Mouse (Mus musculus) left cerebral cortex, adult 2 months (tissue): ENCODE results near the gene Itgb7. TPM values are rescaled to one million over a fixed set of nuclear protein-coding genes. Genes with fewer than 3 reads are reported as not detected.

Source experiments
- DNase-seq, 2 experiments: peaks; one replicate each; pipeline ENCODE4 v3.0.0; 2021 to 2022; ENCODE audit warnings: low spot score in 2 of 2, mixed read lengths in 1 of 2; ENCODE audit errors: extremely low spot score in 1 of 2
- H3K27ac ChIP-seq: fragments of 200-600 bp; 2 replicates; pipeline ENCODE4 v1.8.1; 2022
- H3K4me3 ChIP-seq: fragments of 200-600 bp; 2 replicates; pipeline ENCODE4 v1.8.1; 2022
- CTCF ChIP-seq: fragments of 200-600 bp; IDR thresholded peaks from 2 replicates; pipeline ENCODE4 v1.8.1; 2022; ENCODE audit warnings: antibody characterized with exemption, mild to moderate bottlenecking, moderate library complexity
- intact Hi-C: fragments of 180-260 bp; cut with DNase I; formaldehyde crosslinking; loops from one replicate; pipeline ENCODE4 v1.15.1; 2025
- long read RNA-seq, 2 experiments: library from polyadenylated mRNA; stranded (forward); transcript quantifications; one replicate each; pipeline ENCODE4 v2.0.0; 2021; ENCODE audit warnings: borderline mapping rate in 2 of 2
- total RNA-seq, 2 experiments: library from RNA; stranded (reverse); gene quantifications; 2 replicates each; pipeline ENCODE4 v1.2.3; 2021

Itgb7 gene
- 1 to 10 TPM in 1 of 2 experiments, under 1 TPM in 1; 0.86 to 1.3 TPM for total RNA-seq
- long read RNA-seq, experiment 1, partial matches to known transcripts: 2 of 3 reads
- long read RNA-seq, experiment 1, other reads (novel, unspliced or antisense): 1 of 3 reads
- long read RNA-seq, experiment 2: 0 reads

DNA sequence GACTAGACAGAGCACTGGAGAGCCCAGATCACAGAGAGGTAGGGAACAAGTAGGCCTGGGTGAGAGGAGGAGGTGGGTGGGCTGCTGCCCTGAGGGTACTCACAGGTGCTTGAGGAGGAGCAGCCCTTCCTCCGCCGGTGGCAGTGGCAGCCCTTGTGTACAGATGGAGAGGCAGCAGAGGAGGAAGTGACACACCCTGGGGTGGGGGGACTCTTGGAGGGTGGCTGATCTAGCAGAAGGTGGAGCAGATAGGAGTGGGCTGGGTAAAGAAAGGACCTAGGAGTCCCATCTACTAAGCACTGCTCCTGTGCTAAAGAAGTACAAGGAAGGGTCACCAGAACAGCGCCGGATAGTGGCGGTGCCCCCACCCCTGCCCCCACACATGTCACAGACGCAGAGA lies at the start of gene Itgb7:
TSS of gene Itgb7 (minus strand) at position 197 of the 400 bp plus-strand sequence.
- no peak within 1 kb of the TSS for H3K4me3 ChIP-seq
- intact Hi-C loops: no loop called here
- no peak for TF ChIP-seq CTCF
- DNase-seq: no peak
- H3K27ac ChIP-seq: no peak within 1 kb of the TSS

DNA sequence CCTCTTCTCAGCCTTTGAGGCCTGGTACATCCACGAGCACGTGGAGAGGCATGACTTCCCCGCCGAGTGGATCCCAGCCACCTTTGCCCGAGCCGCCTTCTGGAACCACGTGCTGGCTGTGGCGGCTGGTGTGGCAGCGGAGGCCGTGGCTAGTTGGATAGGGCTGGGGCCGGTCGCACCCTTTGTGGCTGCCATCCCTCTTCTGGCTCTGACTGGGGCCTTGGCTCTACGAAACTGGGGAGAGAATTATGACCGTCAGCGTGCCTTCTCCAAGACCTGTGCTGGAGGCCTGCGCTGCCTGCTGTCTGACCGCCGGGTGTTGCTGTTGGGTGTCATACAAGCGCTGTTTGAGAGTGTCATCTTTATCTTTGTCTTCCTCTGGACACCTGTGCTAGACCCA lies 48.9 kb upstream of the Itgb7 start:
- no peak for DNase-seq
- H3K4me3 ChIP-seq: peak overlapping the region; percentile 80; the same call in 1 of the 2 replicates
- no peak overlapping the region; the same call in 1 of the 2 replicates for H3K27ac ChIP-seq
- intact Hi-C loops: no loop called here
- no peak for TF ChIP-seq CTCF

DNA sequence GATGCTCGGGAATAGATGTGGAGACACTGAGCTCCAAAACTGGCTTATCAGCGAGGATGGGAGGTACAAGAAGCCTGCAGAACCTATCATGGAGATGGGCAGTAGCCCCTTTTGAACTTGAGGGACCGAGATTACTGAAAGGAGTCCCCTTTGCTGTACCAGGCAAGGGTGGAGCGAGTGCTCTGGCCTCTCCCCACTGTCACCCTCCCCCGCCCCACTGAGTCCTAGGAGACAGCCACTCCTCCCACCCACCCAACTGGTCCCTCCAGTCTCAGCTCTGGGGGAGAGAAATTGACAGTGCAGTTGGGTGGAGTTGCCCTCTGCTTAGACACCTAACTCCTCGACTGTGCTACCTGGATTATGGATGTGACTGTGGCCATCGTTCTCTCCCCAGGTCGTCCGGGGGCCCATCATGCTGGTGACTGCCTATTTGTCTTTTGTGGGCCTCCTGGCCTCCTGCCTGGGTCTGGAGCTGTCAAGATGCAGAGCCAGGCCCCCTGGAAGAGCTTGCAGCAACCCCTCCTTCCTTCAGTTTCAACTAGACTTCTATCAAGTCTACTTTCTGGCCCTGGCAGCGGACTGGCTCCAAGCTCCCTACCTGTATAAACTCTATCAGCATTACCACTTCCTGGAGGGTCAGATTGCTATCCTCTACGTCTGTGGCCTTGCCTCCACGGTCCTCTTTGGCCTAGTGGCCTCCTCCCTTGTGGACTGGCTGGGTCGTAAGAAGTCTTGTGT lies 48.2 kb upstream of the Itgb7 start:
- Histone ChIP-seq H3K4me3 (peak overlapping the region; percentile 80), H3K27ac (peak overlapping the region; percentile 98)
- no peak for DNase-seq
- intact Hi-C loops: loop anchor here (1.0 to 2.0 kb wide), 3 partner anchors 23 to 47 kb away; partner anchors contain the start of genes Pfdn5 and Rarg
- TF ChIP-seq CTCF: no peak

DNA sequence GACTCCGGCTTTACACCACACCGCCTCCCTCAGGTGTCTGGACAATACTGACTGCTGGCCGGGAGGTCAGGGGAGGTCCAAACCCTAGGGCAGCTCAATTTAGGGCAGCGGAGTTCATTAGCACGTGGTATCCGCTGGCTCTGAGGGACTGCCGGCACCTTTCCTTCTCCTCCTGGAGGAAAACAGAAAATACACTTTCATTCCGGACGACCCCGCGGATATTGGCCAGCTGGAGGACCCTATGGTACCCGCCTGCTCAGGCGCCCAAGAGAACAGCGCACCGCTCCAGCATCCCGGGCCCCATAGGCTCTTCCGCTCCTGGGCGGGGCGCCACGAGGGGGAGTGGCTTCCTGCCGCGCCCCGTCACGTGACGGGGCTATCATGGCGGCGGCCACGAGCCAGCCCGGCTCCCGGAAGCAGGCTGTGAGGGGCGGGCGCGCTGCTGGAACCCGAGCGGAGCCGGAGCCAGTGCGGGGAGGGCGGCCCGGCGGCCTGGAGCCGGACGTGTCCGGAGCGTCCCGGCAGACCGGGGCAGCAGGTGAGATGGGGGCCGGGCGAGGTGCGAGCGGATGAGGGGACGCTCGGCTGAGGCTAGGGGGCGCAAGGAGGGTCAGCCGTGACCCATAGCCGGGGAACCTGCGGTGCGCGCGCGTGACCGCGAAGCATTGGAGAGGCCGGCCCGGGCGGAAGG lies 47.5 kb upstream of the Itgb7 start, which contains the start of gene Mfsd5:
TSS of gene Mfsd5 (plus strand) at position 363 of the 691 bp plus-strand sequence.
- peak; percentile 19 for TF ChIP-seq CTCF
- DNase-seq: peak; percentile 82 to 87
- intact Hi-C loops: loop anchor here (1.0 to 2.0 kb wide), 3 partner anchors 22 to 48 kb away; partner anchors contain the start of genes Pfdn5 and Rarg
- Histone ChIP-seq H3K4me3 (peak within 1 kb of the TSS; percentile 80), H3K27ac (peak within 1 kb of the TSS; percentile 98)

DNA sequence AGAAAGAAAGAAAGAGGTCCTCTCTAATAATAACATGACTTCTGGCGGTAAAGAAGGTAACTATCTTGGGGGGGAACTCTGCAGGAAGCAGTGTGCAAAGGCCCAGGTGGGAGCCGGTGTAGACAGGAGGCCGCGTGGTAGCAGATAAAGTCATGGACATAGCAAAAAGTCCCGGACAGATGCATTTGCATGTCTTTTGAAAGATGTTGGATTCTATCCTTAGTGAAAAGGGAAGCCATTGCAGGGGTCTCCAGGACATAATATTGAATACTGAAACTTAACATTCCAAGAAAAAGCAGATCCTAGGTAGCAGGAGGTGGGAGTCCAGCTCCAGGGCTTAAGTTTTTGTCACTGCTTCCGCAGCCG lies 47.0 kb upstream of the Itgb7 start:
- Histone ChIP-seq H3K4me3 (peak overlapping the region; percentile 80), H3K27ac (peak overlapping the region; percentile 98)
- TF ChIP-seq CTCF: no peak
- intact Hi-C loops: loop anchor here (1.0 to 2.0 kb wide), 3 partner anchors 21 to 48 kb away; partner anchors contain the start of genes Pfdn5 and Rarg
- no peak for DNase-seq

DNA sequence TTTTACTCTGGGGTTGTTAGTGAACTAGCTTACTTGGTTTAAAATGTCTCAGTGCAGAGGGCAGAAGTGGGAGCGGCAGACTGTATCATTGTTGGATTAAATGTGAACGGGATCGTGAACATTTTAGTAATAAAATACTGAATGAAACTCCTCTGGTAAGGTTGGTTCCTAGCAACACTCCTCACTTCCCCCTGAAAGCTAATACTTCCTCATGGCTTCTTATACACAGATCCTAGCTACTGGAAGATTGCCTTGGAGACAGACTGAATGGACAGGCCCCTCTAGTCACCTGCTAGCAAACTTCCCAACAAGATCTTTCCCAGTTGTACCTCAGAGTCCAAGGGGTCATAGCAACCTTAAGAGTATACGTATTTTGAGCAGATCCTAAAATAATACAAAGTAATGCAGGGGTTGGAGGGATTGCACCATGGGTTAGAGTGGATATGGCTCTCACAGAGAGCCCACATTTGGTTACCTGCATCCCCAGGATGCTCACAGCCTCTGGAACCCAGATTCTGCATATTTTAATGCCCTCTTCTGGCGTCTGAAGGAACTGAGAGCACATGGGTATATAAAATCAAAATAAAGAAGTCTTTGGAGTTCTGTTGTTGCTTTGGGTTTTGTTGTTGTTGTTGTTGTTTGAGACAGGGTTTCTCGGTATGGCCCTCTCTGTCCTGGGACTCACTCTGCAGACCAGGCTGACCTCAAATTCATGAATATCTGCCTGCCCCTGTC lies 42.4 kb upstream of the Itgb7 start:
- H3K4me3 ChIP-seq: no peak overlapping the region

DNA sequence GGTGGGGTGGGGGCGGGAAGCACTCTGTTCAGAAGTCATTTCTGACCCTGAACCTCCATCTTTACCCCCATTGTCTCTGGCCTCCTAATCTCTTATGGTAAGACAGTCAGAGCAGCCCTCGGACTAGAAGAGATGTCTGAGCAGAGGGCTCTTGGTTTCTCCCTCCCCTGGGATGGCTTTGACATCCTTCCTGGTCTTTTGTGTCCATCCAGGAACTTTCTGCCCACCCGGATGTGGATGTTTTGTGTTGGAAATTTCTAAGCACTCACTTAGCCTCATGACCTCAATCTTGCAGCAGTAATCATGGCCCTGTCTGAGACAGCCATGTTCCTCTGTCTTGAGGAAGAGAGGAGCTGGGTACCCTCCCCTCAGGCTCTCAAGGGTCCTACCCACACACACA lies 39.7 kb upstream of the Itgb7 start:
- intact Hi-C loops: no loop called here
- Histone ChIP-seq H3K4me3 (no peak overlapping the region), H3K27ac (no peak overlapping the region)
- no peak for TF ChIP-seq CTCF
- DNase-seq: no peak

More for the DNA sequence above, 42.4 kb upstream of the Itgb7 start:
- H3K27ac ChIP-seq: no peak overlapping the region
- peak; percentile 31 for TF ChIP-seq CTCF
- DNase-seq: no peak
- intact Hi-C loops: no loop called here

DNA sequence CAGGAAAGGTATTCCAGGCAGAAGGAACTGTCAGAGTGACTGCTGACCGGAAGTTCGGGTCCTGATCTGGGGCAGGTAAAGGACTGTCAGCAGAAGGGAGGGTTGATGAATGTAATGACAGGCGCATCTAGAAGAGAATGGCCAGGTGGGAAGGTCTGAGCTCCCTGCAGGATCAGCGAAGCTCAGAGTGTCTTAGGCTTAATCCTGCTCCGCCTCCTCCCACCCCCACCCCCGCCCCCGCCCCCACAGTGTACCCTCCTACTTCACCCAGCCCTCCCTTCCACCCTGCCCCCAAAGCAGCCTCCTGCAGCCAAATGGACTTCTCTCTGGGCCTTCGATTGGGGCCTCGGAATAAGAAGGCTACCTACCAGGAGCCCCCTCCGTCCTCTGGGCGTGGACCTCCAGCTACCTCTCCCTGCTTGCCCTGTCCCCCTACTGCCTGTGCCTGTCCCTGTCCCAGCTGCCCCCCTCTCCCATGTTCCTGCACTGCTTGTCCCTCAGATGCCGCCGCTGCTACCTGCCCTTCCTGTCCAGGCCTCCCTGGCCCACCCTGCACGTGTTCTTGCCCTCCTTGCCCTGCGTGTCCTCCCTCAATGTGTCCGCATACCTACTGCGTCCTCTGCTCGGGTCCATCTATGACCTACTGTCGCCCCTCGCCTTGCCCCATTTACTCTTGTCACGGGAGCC lies 38.7 kb upstream of the Itgb7 start, which contains the start of gene Gm9918:
TSS of gene Gm9918 (plus strand) at position 290 of the 687 bp plus-strand sequence.
- no peak for DNase-seq
- no peak within 1 kb of the TSS for H3K27ac ChIP-seq
- no peak within 1 kb of the TSS for H3K4me3 ChIP-seq
- TF ChIP-seq CTCF: no peak
- intact Hi-C loops: no loop called here

DNA sequence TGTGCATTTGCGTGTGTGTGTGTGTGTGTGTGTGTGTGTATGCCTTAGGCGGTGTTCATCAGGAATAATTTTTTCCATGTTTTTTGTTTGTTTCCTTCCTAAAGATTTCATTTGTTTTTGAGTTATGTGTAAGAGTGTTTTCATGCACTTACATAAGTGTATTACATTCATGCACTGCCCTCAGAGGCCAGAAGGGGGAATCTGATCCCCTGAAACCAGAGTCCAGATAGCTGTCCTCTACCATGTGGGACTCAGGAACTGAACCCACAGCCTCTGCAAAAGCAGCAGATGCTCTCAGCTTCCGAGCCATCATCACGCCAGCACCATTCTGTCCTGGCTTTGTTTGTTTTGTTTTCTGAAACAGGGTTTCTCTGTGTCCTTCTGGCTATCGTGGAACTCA lies 33.8 kb upstream of the Itgb7 start:
- Histone ChIP-seq H3K27ac (no peak overlapping the region), H3K4me3 (no peak overlapping the region)
- no peak for DNase-seq
- intact Hi-C loops: no loop called here
- TF ChIP-seq CTCF: no peak; the same call in 1 of the 2 replicates

DNA sequence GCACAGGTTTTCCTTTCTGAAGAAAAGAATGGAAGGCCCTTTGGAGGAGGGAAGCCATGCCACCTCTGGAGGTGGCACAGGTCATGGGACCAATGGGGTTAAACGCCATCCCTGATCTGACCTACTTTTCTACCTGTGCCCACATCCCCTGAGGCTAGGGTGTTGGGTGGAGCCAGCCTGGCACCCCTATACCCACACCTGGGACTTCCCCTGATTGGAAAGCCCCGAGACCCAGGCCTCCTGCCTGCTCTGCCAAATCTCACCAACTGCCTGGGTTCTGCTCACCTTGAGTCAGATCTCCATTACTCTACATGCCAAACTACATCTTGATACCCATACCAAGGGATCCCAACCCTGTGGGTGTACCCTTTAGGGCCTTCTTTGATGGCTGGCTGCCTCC lies 31.3 kb upstream of the Itgb7 start:
- Histone ChIP-seq H3K4me3 (no peak overlapping the region), H3K27ac (peak overlapping the region; percentile 24; the same call in 1 of the 2 replicates)
- intact Hi-C loops: no loop called here
- TF ChIP-seq CTCF: no peak
- DNase-seq: no peak

DNA sequence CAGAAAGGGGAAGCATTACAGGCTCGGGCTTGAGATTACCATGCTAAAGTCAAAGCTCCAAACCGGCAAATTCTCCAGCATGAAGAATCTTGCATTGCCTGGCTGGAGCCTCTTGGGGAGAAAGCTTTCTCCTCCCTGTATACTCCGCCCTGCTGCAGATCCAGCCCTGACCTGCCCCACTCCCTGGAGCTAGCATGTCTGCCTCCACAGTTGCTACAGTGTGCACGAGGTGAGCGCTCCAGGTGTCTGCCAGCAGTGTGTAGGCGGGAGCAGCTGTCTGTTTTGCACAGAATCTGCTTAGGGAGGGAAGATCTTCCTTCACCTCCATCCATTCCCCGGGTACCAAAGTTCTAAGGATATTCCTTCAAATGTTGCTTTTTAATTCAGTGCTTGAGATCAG lies 30.8 kb upstream of the Itgb7 start:
- intact Hi-C loops: no loop called here
- Histone ChIP-seq H3K27ac (no peak overlapping the region), H3K4me3 (no peak overlapping the region)
- peak; percentile 43 to 68 for DNase-seq
- no peak for TF ChIP-seq CTCF
